Mouse (Mus musculus): Measurements from ENCODE around the gene Lrrc52. TPM values are rescaled to one million over a fixed set of nuclear protein-coding genes. Genes with fewer than 3 reads are reported as not detected.

The Lrrc52 gene
- polyA plus RNA-seq, 1 experiment from 2014 or later, result 0.12 TPM

GRCm38 (mm10) chr1:167486959-167487680, 20.5 kb upstream of the Lrrc52 start:
- no peaks in the 10 kb centered on the region for H3K4me1 ChIP-seq (ENCODE audit: control insufficient read depth, low read depth, low read length)
- ATAC-seq (ENCODE audit: low read depth), result no peak
- H3K36me3 ChIP-seq (ENCODE audit: control insufficient read depth, insufficient read depth), result no peaks in the 10 kb centered on the region
- WGBS (ENCODE audit: insufficient replicate concordance), result 27% methylated on average over 3 of the region's 3 CpGs
- H3K27me3 ChIP-seq (ENCODE audit: control insufficient read depth, insufficient read depth, low read depth, low read length), result no peaks in the 10 kb centered on the region
- no peak overlapping the region for H3K9ac ChIP-seq (ENCODE audit: low read depth, low read length)
- no peak overlapping the region for H3K27ac ChIP-seq (ENCODE audit: low read length)
- no peak overlapping the region for H3K4me2 ChIP-seq (ENCODE audit: low read depth, low read length)
- no peaks in the 10 kb centered on the region for H3K9me3 ChIP-seq (replicated peaks; ENCODE audit: control insufficient read depth, low read length)
- no peak overlapping the region for H3K4me3 ChIP-seq (ENCODE audit: low read depth, low read length)

DNA sequence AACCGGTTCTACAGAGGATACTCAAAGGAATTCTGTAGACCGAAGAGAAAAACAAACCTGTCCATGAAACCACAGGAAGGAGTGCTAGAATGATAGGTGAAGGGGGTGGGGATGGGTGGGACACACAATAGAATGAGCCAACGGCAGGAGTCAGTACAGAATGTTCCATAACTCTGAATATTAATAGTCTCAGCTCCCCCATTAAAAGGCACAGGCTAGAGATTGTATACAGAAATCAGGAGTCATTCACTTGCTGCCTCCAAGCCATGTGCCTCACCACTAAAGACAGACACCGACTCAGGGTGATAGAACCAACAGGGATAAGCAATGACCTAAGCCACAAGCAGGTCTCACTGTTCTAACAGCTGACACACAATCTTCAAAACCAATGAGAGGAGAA, 16.3 kb upstream of the Lrrc52 start:
- Histone ChIP-seq H3K4me3 (ENCODE audit: low read depth, low read length) (no peak overlapping the region), H3K4me2 (ENCODE audit: low read depth, low read length) (no peak overlapping the region), H3K27ac (ENCODE audit: low read length) (no peak overlapping the region), H3K27me3 (ENCODE audit: control insufficient read depth, insufficient read depth, low read depth, low read length) (no peaks in the 10 kb centered on the region), H3K4me1 (ENCODE audit: control insufficient read depth, low read depth, low read length) (no peaks in the 10 kb centered on the region), H3K9me3 (replicated peaks; ENCODE audit: control insufficient read depth, low read length) (no peaks in the 10 kb centered on the region), H3K9ac (ENCODE audit: low read depth, low read length) (no peak overlapping the region), H3K36me3 (ENCODE audit: control insufficient read depth, insufficient read depth) (no peaks in the 10 kb centered on the region)
- ATAC-seq (ENCODE audit: low read depth), result no peak
- WGBS (ENCODE audit: insufficient replicate concordance), result 29% methylated on average over 4 of the region's 4 CpGs

GRCm38 (mm10) chr1:167473585-167473984, 7.0 kb upstream of the Lrrc52 start:
- WGBS (ENCODE audit: insufficient replicate concordance), result 55% methylated on average over 4 of the region's 4 CpGs
- Histone ChIP-seq H3K4me3 (ENCODE audit: low read depth, low read length) (no peak overlapping the region), H3K4me2 (ENCODE audit: low read depth, low read length) (no peak overlapping the region), H3K9ac (ENCODE audit: low read depth, low read length) (no peak overlapping the region), H3K27ac (ENCODE audit: low read length) (no peak overlapping the region), H3K9me3 (replicated peaks; ENCODE audit: control insufficient read depth, low read length) (no peaks in the 10 kb centered on the region), H3K27me3 (ENCODE audit: control insufficient read depth, insufficient read depth, low read depth, low read length) (no peaks in the 10 kb centered on the region), H3K4me1 (ENCODE audit: control insufficient read depth, low read depth, low read length) (no peaks in the 10 kb centered on the region), H3K36me3 (ENCODE audit: control insufficient read depth, insufficient read depth) (no peaks in the 10 kb centered on the region)
- no peak for ATAC-seq (ENCODE audit: low read depth)

- Histone ChIP-seq H3K9ac (ENCODE audit: low read depth, low read length) (no peak overlapping the region), H3K4me2 (ENCODE audit: low read depth, low read length) (no peak overlapping the region), H3K36me3 (ENCODE audit: control insufficient read depth, insufficient read depth) (no peaks in the 10 kb centered on the region), H3K27ac (ENCODE audit: low read length) (no peak overlapping the region), H3K4me1 (ENCODE audit: control insufficient read depth, low read depth, low read length) (no peaks in the 10 kb centered on the region), H3K27me3 (ENCODE audit: control insufficient read depth, insufficient read depth, low read depth, low read length) (no peaks in the 10 kb centered on the region), H3K4me3 (ENCODE audit: low read depth, low read length) (no peak overlapping the region), H3K9me3 (replicated peaks; ENCODE audit: control insufficient read depth, low read length) (no peaks in the 10 kb centered on the region)
- ATAC-seq (ENCODE audit: low read depth), result no peak
- 44% methylated on average over 5 of the region's 5 CpGs for WGBS (ENCODE audit: insufficient replicate concordance)
Measured at GRCm38 (mm10) chr1:167467916-167468315, 1.3 kb upstream of the Lrrc52 start.

DNA sequence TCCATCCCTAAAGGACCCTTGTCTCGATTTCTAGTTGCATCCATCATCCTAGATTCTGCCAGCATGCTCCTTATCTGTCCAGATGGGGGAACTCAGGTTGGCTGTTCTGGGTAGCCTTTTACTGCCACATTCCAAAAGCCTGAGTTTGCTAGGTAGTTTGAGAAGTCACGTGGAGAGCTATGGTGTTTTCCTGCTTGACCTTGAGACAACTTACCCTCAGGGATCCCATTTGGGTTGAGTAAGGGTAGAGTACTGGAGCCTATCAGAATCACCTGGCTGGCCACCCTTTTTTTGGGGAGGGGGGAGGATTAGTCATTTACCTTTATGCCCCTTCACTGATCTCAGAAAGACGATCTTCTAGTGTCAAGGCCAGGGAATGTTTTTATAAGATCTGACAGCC, 9.3 kb downstream of the Lrrc52 start:
- Histone ChIP-seq H3K4me3 (ENCODE audit: low read depth, low read length) (no peak overlapping the region), H3K4me2 (ENCODE audit: low read depth, low read length) (no peak overlapping the region), H3K4me1 (ENCODE audit: control insufficient read depth, low read depth, low read length) (no peaks in the 10 kb centered on the region), H3K27ac (ENCODE audit: low read length) (no peak overlapping the region), H3K36me3 (ENCODE audit: control insufficient read depth, insufficient read depth) (no peaks in the 10 kb centered on the region), H3K27me3 (ENCODE audit: control insufficient read depth, insufficient read depth, low read depth, low read length) (no peaks in the 10 kb centered on the region), H3K9ac (ENCODE audit: low read depth, low read length) (no peak overlapping the region), H3K9me3 (replicated peaks; ENCODE audit: control insufficient read depth, low read length) (no peaks in the 10 kb centered on the region)
- ATAC-seq (ENCODE audit: low read depth), result no peak
- 53% methylated on average over 3 of the region's 3 CpGs for WGBS (ENCODE audit: insufficient replicate concordance)

GRCm38 (mm10) chr1:167453048-167453447, 13.5 kb downstream of the Lrrc52 start:
- 35% methylated on average over 3 of the region's 3 CpGs for WGBS (ENCODE audit: insufficient replicate concordance)
- ATAC-seq (ENCODE audit: low read depth), result no peak
- no peaks in the 10 kb centered on the region for H3K27me3 ChIP-seq (ENCODE audit: control insufficient read depth, insufficient read depth, low read depth, low read length)
- H3K9me3 ChIP-seq (replicated peaks; ENCODE audit: control insufficient read depth, low read length), result no peaks in the 10 kb centered on the region
- H3K36me3 ChIP-seq (ENCODE audit: control insufficient read depth, insufficient read depth), result no peaks in the 10 kb centered on the region
- no peak overlapping the region for H3K4me2 ChIP-seq (ENCODE audit: low read depth, low read length)
- H3K27ac ChIP-seq (ENCODE audit: low read length), result no peak overlapping the region
- no peak overlapping the region for H3K9ac ChIP-seq (ENCODE audit: low read depth, low read length)
- H3K4me1 ChIP-seq (ENCODE audit: control insufficient read depth, low read depth, low read length), result no peaks in the 10 kb centered on the region
- H3K4me3 ChIP-seq (ENCODE audit: low read depth, low read length), result no peak overlapping the region

- Histone ChIP-seq H3K27me3 (ENCODE audit: control insufficient read depth, insufficient read depth, low read depth, low read length) (no peaks in the 10 kb centered on the region), H3K36me3 (ENCODE audit: control insufficient read depth, insufficient read depth) (no peaks in the 10 kb centered on the region), H3K4me2 (ENCODE audit: low read depth, low read length) (no peak overlapping the region), H3K27ac (ENCODE audit: low read length) (no peak overlapping the region), H3K9me3 (replicated peaks; ENCODE audit: control insufficient read depth, low read length) (no peaks in the 10 kb centered on the region), H3K4me1 (ENCODE audit: control insufficient read depth, low read depth, low read length) (no peaks in the 10 kb centered on the region), H3K4me3 (ENCODE audit: low read depth, low read length) (no peak overlapping the region), H3K9ac (ENCODE audit: low read depth, low read length) (no peak overlapping the region)
- 33% methylated on average over 6 of the region's 6 CpGs for WGBS (ENCODE audit: insufficient replicate concordance)
- no peak for ATAC-seq (ENCODE audit: low read depth)
Measured at GRCm38 (mm10) chr1:167452456-167452855, 14.1 kb downstream of the Lrrc52 start.

DNA sequence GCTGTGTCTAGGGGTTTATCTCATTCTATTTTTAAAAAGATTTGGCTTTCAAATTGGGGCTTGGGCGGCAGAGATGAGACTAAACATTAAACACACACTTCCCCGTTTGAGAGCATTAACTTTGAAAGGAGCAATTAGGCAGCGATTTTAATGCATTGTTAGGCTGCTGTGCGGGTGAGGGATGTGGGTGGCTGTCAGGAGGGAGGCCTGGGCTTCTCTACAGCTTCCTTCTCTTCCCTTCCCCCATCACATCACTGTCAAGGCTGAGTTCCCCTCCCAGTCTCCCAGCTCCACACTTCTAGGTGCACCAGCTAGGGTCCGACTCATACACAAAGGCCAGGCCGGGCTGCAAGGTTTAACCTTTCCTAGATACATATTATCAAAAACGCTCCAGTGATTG, 18.0 kb downstream of the Lrrc52 start:
- no peaks in the 10 kb centered on the region for H3K9me3 ChIP-seq (replicated peaks; ENCODE audit: control insufficient read depth, low read length)
- peaks cover 11% of the 10 kb centered on the region for H3K4me1 ChIP-seq (ENCODE audit: control insufficient read depth, low read depth, low read length)
- no peak overlapping the region for H3K4me3 ChIP-seq (ENCODE audit: low read depth, low read length)
- no peaks in the 10 kb centered on the region for H3K36me3 ChIP-seq (ENCODE audit: control insufficient read depth, insufficient read depth)
- ATAC-seq (ENCODE audit: low read depth), result no peak
- H3K27ac ChIP-seq (ENCODE audit: low read length), result no peak overlapping the region
- no peaks in the 10 kb centered on the region for H3K27me3 ChIP-seq (ENCODE audit: control insufficient read depth, insufficient read depth, low read depth, low read length)
- no peak overlapping the region for H3K9ac ChIP-seq (ENCODE audit: low read depth, low read length)
- H3K4me2 ChIP-seq (ENCODE audit: low read depth, low read length), result no peak overlapping the region
- WGBS (ENCODE audit: insufficient replicate concordance), result 25% methylated on average over 7 of the region's 7 CpGs

DNA sequence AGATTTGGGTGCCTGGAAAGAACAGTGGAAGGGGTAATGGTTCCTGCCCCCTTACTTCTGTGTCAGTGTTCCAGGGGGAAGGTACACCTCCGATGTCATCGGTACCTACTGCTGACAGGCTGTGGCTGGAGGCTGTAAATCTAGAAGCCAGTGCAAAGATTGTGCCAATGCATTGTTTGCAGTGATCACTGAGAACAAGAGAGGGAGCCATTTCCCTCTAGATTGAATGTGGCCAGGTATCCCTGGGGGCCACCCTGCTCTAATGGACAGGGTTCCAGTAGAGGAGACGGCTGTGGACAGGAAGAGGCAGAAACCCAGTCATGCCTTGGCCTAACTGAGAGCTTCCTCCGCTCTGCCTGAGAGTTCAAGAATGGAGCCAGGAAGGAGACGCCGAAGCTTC, 18.5 kb downstream of the Lrrc52 start:
- no peaks in the 10 kb centered on the region for H3K9me3 ChIP-seq (replicated peaks; ENCODE audit: control insufficient read depth, low read length)
- H3K4me3 ChIP-seq (ENCODE audit: low read depth, low read length), result no peak overlapping the region
- H3K9ac ChIP-seq (ENCODE audit: low read depth, low read length), result no peak overlapping the region
- no peak for ATAC-seq (ENCODE audit: low read depth)
- H3K4me2 ChIP-seq (ENCODE audit: low read depth, low read length), result no peak overlapping the region
- H3K27me3 ChIP-seq (ENCODE audit: control insufficient read depth, insufficient read depth, low read depth, low read length), result no peaks in the 10 kb centered on the region
- no peak overlapping the region for H3K27ac ChIP-seq (ENCODE audit: low read length)
- H3K36me3 ChIP-seq (ENCODE audit: control insufficient read depth, insufficient read depth), result no peaks in the 10 kb centered on the region
- WGBS (ENCODE audit: insufficient replicate concordance), result 51% methylated on average over 6 of the region's 6 CpGs
- H3K4me1 ChIP-seq (ENCODE audit: control insufficient read depth, low read depth, low read length), result peaks cover 11% of the 10 kb centered on the region
